Mouse (Mus musculus) spleen, adult 2 months (tissue): ENCODE measurements around the gene Epop. TPM values are rescaled to one million over a fixed set of nuclear protein-coding genes. Genes with fewer than 3 reads are reported as not detected.

ENCODE experiments used
- DNase-seq, 2 experiments: peaks; one replicate each; pipeline versions ENCODE4 v3.0.0 to v3.0.0-alpha.2; 2012 to 2021; ENCODE audit warnings: low spot score in 2 of 2, low read depth in 1 of 2
- H3K27ac ChIP-seq: fragments of 200-500 bp; 2 replicates; pipeline ENCODE4 v1.5.1; 2012; ENCODE audit warnings: low read length, inconsistent platforms; ENCODE audit not compliant: insufficient read depth
- H3K27me3 ChIP-seq: fragments of 200-500 bp; 2 replicates; pipeline ENCODE4 v1.6.1; 2012; ENCODE audit warnings: mild to moderate bottlenecking, moderate library complexity, low read length, inconsistent platforms; ENCODE audit not compliant: control insufficient read depth, insufficient read depth
- H3K36me3 ChIP-seq: fragments of 200-500 bp; 2 replicates; pipeline ENCODE4 v1.6.1; 2012; ENCODE audit warnings: mild to moderate bottlenecking, low read length, inconsistent platforms; ENCODE audit not compliant: control insufficient read depth, insufficient read depth
- H3K4me1 ChIP-seq: fragments of 200-500 bp; 2 replicates; pipeline ENCODE4 v1.6.1; 2011; ENCODE audit warnings: inconsistent platforms; ENCODE audit not compliant: control insufficient read depth, insufficient read depth, insufficient read length
- H3K4me3 ChIP-seq: fragments of 200-500 bp; 2 replicates; pipeline ENCODE4 v1.5.1; 2011; ENCODE audit warnings: mild to moderate bottlenecking, inconsistent platforms; ENCODE audit not compliant: insufficient read depth, insufficient read length; ENCODE audit errors: extremely low read depth
- CTCF ChIP-seq: fragments of 200-500 bp; IDR thresholded peaks from 2 replicates; pipeline ENCODE4 v1.5.1; 2011; ENCODE audit warnings: mild to moderate bottlenecking, inconsistent platforms; ENCODE audit not compliant: insufficient read depth, insufficient read length, insufficient replicate concordance; ENCODE audit errors: extremely low read depth
- POLR2A ChIP-seq: fragments of 200-500 bp; IDR thresholded peaks from 2 replicates; pipeline ENCODE4 v1.6.1; 2011; ENCODE audit warnings: low read depth, low read length, inconsistent platforms
- WGBS: fragments of 180-500 bp; shearing (Covaris S2); methylation state at CpG from one replicate; pipeline ENCODE4 v1.1.7; 2018; 5-methylcytosine and 5-hydroxymethylcytosine counted together
- polyA plus RNA-seq: library from polyadenylated mRNA; depleted of rRNA; stranded (reverse); fragments of >200 nt; gene quantifications from 2 replicates; pipeline ENCODE4 v1.2.3, GENCODE M21; 2012

Gene Epop
- polyA plus RNA-seq, 1 experiment = 3.9 TPM

GRCm38 (mm10) chr11:97670234-97671176 is 41.0 kb upstream of the Epop start:
- 86% methylated on average over 13 of the region's 13 CpGs for WGBS
- no peak overlapping the region for H3K27ac ChIP-seq
- TF ChIP-seq POLR2A = no peak
- no peak for TF ChIP-seq CTCF
- DNase-seq = no peak
- H3K36me3 ChIP-seq = peaks cover 75% of the 10 kb centered on the region
- H3K4me3 ChIP-seq = no peak overlapping the region
- no peaks in the 10 kb centered on the region for H3K27me3 ChIP-seq
- no peaks in the 10 kb centered on the region for H3K4me1 ChIP-seq

GRCm38 (mm10) chr11:97669829-97670228 is 40.3 kb upstream of the Epop start:
- Histone ChIP-seq H3K27ac (no peak overlapping the region), H3K36me3 (peaks cover 70% of the 10 kb centered on the region), H3K27me3 (no peaks in the 10 kb centered on the region), H3K4me1 (peaks cover 1% of the 10 kb centered on the region; the same call in 1 of the 2 replicates), H3K4me3 (no peak overlapping the region)
- no peak for TF ChIP-seq CTCF
- no peak for TF ChIP-seq POLR2A
- 67% methylated on average over 6 of the region's 6 CpGs for WGBS
- DNase-seq = no peak

GRCm38 (mm10) chr11:97669268-97669667 is 39.8 kb upstream of the Epop start:
- 85% methylated on average over 15 of the region's 15 CpGs for WGBS
- Histone ChIP-seq H3K4me3 (no peak overlapping the region), H3K27ac (no peak overlapping the region), H3K4me1 (peaks cover 4% of the 10 kb centered on the region; the same call in 1 of the 2 replicates), H3K27me3 (no peaks in the 10 kb centered on the region), H3K36me3 (peaks cover 65% of the 10 kb centered on the region)
- no peak for DNase-seq
- no peak for TF ChIP-seq POLR2A
- no peak for TF ChIP-seq CTCF

GRCm38 (mm10) chr11:97668160-97668559 is 38.7 kb upstream of the Epop start:
- TF ChIP-seq POLR2A (no peak), CTCF (no peak)

GRCm38 (mm10) chr11:97666794-97667193 is 37.3 kb upstream of the Epop start:
- H3K27me3 ChIP-seq = no peaks in the 10 kb centered on the region
- no peak for TF ChIP-seq POLR2A
- no peak for TF ChIP-seq CTCF

More at GRCm38 (mm10) chr11:97668160-97668559, 38.7 kb upstream of the Epop start:
- 89% methylated on average over 7 of the region's 7 CpGs for WGBS
- Histone ChIP-seq H3K4me1 (peaks cover 4% of the 10 kb centered on the region; the same call in 1 of the 2 replicates), H3K27ac (no peak overlapping the region), H3K36me3 (peaks cover 54% of the 10 kb centered on the region), H3K4me3 (no peak overlapping the region), H3K27me3 (no peaks in the 10 kb centered on the region)
- DNase-seq = no peak

GRCm38 (mm10) chr11:97666221-97666620 is 36.7 kb upstream of the Epop start:
- H3K4me3 ChIP-seq = no peak overlapping the region
- H3K36me3 ChIP-seq = peaks cover 39% of the 10 kb centered on the region
- TF ChIP-seq POLR2A (no peak), CTCF (no peak)
- 93% methylated on average over 7 of the region's 7 CpGs for WGBS
- H3K27me3 ChIP-seq = no peaks in the 10 kb centered on the region
- no peak overlapping the region for H3K27ac ChIP-seq
- no peak for DNase-seq
- H3K4me1 ChIP-seq = peaks cover 4% of the 10 kb centered on the region; the same call in 1 of the 2 replicates

More at GRCm38 (mm10) chr11:97666794-97667193, 37.3 kb upstream of the Epop start:
- Histone ChIP-seq H3K36me3 (peaks cover 44% of the 10 kb centered on the region), H3K27ac (no peak overlapping the region), H3K4me1 (peaks cover 4% of the 10 kb centered on the region; the same call in 1 of the 2 replicates), H3K4me3 (no peak overlapping the region)
- 82% methylated on average over 15 of the region's 15 CpGs for WGBS
- DNase-seq = no peak
